Mouse (Mus musculus) NIH3T3 (cell line): Measurements from ENCODE around the gene Car15.

Source experiments
- DNase-seq: peaks from one replicate; pipeline ENCODE4 v3.0.0-alpha.2; 2012; ENCODE audit warnings: low read depth

Gene Car15

GRCm38 (mm10) chr16:17833321-17833680 lies 4.9 kb downstream of the Car15 start:
- no peak for DNase-seq

- DNase-seq: no peak
These were observed 5.3 kb downstream of the Car15 start, which contains the start of gene B830017H08Rik for GRCm38 (mm10) chr16:17832821-17833220. Gene B830017H08Rik (plus strand): TSS chr16:17833121.

- DNase-seq: peak; percentile 50
These were observed 6.4 kb downstream of the Car15 start for GRCm38 (mm10) chr16:17831781-17832180.

GRCm38 (mm10) chr16:17830385-17831178 lies 7.6 kb downstream of the Car15 start:
- no peak for DNase-seq

- DNase-seq: no peak
These were observed 9.3 kb downstream of the Car15 start for GRCm38 (mm10) chr16:17828867-17829266.

- no peak for DNase-seq
These were observed 9.9 kb downstream of the Car15 start for GRCm38 (mm10) chr16:17828229-17828628.

GRCm38 (mm10) chr16:17826500-17826899 lies 11.7 kb downstream of the Car15 start:
- DNase-seq: no peak

- DNase-seq: peak; percentile 57
These were observed 21.6 kb downstream of the Car15 start for GRCm38 (mm10) chr16:17816528-17816927.

GRCm38 (mm10) chr16:17815411-17816402 lies 22.5 kb downstream of the Car15 start:
- DNase-seq: peak; percentile 50

GRCm38 (mm10) chr16:17813173-17813572 lies 25.0 kb downstream of the Car15 start:
- DNase-seq: no peak

- peak; percentile 80 for DNase-seq
These were observed 26.0 kb downstream of the Car15 start for GRCm38 (mm10) chr16:17812120-17812519.

GRCm38 (mm10) chr16:17809711-17810110 lies 28.5 kb downstream of the Car15 start:
- DNase-seq: peak; percentile 96

GRCm38 (mm10) chr16:17809125-17809524 lies 29.0 kb downstream of the Car15 start:
- DNase-seq: peak; percentile 71

- DNase-seq: no peak
These were observed 30.8 kb downstream of the Car15 start for GRCm38 (mm10) chr16:17807192-17808009.

- no peak for DNase-seq
These were observed 31.5 kb downstream of the Car15 start for GRCm38 (mm10) chr16:17806581-17807191.

GRCm38 (mm10) chr16:17804982-17805381 lies 33.2 kb downstream of the Car15 start:
- no peak for DNase-seq

- DNase-seq: no peak
These were observed 33.7 kb downstream of the Car15 start for GRCm38 (mm10) chr16:17804449-17804912.

GRCm38 (mm10) chr16:17803675-17804448 lies 34.3 kb downstream of the Car15 start:
- no peak for DNase-seq

- no peak for DNase-seq
These were observed 35.1 kb downstream of the Car15 start for GRCm38 (mm10) chr16:17802839-17803674.

GRCm38 (mm10) chr16:17802456-17802838 lies 35.7 kb downstream of the Car15 start:
- no peak for DNase-seq
